Mouse (Mus musculus) lung, postnatal 14 days (tissue): ENCODE measurements at regions not wholly inside any gene's neighbourhood (a gene's known extent, or its start where the extent isn't known, plus 50 kb on each side); places are given as distances from the start of the nearest gene placed in this dataset.

Experiments
- DNase-seq: peaks from one replicate; pipeline ENCODE4 v3.0.0; 2021

- DNase-seq = no peak
Measured at GRCm38 (mm10) chr2:123267036-123267435, 502.0 kb downstream of the Sqor start.

DNA sequence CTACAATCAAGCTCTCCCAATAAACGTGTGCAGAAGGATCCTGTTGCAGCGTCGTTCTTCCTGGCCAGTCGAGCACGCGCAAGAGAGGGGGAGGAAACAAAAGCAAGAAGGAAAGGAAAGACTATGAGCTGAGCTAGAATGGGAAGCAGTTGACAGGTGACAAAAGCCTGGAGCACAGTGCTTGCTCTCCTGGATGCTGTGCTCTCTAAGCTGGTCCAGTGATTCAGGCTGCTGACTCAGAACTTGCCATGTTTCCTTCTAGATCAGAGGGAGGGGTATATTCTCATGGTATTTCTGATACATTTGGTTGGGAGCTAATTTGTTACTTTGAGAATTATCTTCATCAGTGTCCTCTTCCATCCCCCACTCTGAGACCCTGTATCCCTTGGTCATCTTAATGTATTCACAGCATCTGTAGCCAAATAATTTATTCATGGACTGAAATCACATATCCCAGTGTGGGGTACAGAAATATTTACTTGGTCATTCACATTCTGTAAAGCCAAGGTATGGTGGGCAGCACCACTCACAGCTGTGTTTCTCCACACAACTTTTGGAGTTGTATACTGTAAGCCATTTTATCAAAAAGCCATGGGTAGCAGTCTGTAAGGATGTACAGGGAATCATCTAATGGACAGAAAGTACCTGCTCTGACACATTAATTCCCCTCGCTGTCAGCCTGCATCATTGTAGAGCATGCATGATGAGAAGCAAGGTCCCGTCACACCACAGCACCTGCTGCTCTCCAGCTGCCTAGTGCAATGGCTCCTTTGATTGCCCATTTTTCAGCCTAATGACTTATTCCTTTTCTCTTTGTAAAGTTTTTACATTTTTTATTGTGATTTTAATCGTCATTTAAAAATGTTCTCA is 510.1 kb downstream of the Sqor start:
- DNase-seq = no peak

DNA sequence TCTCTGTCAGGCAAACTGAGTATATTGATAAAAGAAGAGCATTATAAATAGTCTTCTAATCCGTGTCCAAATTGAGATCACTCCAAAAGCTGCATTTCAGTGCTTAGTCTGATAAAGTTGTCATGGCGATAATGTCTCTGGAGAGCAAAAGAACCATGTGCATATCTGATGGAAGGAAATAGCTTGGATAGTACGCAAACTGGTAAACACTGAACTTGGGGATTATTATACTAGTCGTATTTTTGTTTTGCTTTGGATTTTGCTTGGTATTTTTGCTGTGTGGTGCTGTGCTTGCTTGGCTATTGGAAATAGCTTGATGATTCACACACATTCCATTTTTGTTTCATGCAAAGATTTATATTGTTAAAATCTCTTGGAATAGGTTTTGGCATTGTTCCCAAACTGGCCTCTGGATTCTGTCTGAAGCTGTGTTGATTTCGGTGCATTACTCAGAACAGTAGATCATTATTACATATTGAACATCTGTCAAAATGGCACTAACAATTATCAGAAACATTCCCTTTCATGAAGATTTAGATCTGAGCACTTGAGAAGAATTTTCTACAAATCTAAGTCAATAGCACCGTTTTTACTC is 510.8 kb downstream of the Sqor start:
- DNase-seq = no peak

DNA sequence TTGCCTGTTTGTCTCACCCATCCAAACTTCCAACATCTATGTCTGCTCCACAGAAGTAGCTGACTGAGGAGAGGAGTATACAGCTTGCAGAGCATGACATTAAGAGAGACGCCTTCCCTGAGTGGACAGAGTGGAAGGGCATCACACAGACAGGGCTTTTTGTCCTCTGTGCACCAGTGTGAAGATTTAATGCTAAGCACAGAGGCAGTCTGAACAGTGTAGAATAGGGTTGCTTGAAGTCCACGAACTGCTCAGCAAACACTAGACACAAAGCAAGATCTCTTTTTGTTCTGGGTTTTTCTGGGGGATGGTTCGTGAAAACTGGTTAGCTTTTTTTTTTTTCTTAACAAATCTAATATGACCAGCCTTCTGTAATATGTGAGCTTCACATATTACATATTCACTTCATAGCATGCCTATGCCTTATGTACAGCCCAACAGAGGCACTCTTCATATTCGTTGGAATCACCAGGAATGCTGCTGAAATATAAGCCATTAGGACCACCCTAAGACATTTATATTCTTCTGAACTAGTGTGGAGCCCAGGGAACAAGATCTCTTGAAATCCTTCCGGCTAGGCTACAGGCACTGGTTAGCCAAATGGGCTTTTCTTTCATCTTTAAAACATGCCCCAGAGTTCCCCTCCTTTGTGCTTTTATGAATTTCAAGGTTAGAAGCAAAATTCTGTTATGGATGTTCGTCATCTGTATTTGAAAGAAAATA is 546.7 kb downstream of the Sqor start:
- no peak for DNase-seq

GRCm38 (mm10) chr2:123312277-123312617 is 547.2 kb downstream of the Sqor start:
- DNase-seq = peak; percentile 75

GRCm38 (mm10) chr2:123320448-123321097 is 555.5 kb downstream of the Sqor start:
- no peak for DNase-seq

DNA sequence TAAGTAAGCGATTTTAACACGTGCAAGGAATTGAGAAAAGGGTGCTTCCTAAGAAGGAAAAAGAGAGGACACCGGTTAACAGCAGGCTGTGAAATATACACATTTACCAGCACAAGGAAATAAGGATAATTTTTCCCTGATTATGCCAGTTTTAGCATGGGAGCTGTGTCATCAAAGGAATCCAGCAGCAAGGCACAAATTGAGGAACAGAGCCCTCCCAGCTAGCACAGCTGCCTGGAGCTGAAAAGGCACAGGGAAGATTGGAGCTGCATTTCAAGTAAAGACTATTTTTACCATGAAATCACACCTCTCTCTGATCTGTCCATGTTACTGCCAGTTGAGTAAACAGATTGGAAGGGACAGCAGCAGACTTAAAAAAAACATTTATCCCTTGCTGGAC is 558.7 kb downstream of the Sqor start:
- DNase-seq = no peak

DNA sequence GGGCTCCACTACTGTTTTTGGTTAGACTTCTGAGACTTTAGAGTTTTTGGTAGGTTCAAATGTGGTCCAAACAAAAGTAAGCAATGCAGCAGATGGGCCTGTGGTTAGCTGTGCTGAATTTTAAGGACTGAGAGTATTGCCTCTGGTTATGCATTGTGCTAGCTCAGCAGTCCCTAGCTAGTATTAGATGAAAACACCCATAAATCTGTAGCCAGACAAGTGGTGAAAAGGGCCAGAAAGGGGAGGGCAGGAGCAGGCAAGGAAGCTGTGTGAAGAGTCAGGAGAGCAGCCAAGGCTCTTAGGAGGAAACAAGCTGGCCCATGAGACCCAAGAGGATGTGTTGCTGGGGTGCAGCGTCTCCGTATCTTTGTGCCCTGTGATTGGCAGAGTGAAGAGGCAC is 559.9 kb downstream of the Sqor start:
- DNase-seq = no peak

DNA sequence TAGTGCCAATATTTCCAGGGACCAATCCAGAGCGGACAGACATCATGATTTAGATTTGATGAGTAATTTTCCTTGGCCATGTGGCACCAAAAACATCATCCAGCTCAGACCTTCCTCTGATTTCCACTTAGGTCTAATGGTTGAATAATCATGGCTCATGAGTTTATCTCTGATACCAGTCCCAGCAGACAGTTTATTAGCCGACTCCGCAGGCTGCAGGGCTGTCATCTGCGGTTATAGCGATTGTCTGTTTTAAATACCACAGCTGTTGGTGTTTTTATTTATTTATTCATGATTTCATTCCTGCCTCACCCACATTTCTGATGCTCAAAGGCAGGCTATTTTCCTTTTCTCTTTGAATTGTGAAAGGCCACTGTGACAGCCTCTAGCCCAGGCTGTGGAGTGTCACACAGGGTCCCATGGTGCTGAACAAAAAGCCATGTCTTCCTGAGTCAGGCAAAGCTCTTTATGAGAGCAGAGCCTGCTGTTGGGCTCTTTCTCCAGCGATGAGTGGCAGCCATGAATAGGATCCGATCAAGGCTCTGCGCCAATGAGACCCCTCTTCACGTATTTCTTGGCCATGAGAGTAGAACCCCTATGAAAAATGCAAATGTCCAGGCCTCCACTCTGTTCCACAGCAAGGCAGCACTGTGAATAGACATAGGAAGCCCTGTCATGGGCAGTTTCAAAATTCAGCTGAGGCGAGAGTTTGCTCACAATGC is 584.7 kb downstream of the Sqor start:
- no peak for DNase-seq

DNA sequence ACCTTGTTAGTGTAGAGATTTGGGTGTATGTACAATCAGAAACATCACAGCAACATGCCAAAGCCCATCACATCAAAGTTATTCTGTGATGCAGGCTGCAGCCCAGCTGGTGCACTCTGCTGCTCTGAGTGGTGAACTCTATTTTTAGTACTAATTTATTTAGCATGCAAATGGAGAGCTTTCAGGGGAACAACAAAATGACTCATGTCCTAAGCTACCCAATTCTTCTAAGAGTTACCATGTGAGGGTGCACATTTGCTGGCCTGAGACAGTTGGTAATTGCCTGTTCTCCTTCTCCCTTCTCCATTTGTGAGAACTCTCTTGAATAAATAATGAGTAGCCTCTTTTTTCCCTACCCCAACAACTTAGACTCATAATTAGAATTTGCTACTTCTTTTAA is 599.2 kb downstream of the Sqor start:
- DNase-seq = no peak

GRCm38 (mm10) chr2:123366571-123366970 is 601.5 kb downstream of the Sqor start:
- DNase-seq = no peak

DNA sequence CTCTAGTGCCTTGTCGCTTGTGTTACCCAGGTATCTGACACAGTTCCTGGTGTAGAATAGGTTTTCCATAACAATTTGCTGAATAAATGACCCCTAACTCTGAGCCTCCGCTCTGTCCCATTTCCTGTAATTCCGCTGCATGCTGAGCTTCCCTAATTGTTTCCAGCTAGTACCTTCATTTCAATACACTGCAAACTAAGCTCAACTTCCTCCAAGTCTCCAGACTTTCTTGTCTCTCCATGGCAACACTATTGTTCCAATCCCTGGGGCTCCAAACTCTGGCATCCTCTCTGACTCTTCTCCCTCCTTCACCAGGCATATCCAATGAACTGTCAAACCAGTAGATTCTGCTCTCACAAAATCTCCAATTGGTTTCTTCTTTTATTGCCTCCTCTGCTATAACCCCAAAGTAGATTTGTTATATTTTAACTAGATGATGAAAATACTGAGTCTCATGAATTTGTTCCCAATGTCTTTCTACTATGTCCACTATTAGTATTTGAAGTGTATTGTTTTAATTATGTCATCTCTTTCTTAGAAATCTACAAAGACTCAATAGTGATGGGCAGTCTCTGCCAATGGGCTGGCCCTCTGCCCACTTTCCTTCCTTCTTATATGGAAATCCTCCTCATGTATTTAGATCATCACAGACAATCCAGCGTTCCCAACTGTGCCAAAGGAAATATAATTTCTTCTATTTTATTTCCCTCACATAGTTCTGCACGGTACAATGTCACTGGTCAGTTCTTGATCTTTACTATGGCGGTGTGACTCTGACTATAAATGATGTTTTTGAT is 620.8 kb downstream of the Sqor start:
- peak; percentile 4 for DNase-seq

- DNase-seq = no peak
Measured at GRCm38 (mm10) chr2:123386773-123387604, 622.0 kb downstream of the Sqor start.

DNA sequence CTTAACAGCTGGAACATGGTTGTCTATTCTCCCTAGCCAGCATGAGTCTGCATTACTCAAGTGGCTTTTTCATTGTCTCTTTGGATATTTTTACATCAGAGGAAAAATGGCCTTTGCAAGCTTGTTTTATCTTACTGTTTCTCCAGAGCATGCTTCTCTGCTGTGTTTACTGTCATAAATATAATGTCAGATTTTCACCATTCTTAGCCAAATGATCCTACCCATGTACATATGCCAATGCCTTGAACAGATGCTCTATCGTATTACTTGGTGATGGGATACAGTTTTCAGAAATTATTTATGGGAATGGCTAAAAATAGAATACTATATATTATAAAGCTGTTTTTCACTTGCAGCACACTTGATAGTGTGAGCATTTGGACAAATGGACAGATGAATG is 625.9 kb downstream of the Sqor start:
- DNase-seq = no peak

DNA sequence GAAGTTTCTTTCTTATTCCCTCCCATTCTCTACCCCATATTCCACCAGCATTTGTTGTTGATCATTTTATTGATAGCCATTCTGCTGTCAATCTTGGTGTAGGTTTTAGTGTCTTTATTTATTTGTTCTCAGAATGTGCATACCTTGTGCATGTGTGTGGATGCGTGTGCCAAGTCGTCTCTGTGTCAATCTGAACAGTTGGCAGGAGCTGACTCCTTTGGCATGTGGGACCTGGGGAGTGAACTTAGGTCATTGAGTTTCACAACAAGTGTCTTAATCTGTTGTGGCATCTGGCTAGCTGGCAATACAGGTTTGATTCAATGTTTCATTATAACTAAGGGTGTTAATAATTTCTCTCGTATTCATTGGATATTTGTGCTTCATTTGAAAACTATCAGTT is 629.3 kb downstream of the Sqor start:
- DNase-seq = no peak

- DNase-seq = no peak
Measured at GRCm38 (mm10) chr2:123397551-123397950, 632.5 kb downstream of the Sqor start.

- DNase-seq = no peak
Measured at GRCm38 (mm10) chr2:123401064-123401463, 636.0 kb downstream of the Sqor start.

DNA sequence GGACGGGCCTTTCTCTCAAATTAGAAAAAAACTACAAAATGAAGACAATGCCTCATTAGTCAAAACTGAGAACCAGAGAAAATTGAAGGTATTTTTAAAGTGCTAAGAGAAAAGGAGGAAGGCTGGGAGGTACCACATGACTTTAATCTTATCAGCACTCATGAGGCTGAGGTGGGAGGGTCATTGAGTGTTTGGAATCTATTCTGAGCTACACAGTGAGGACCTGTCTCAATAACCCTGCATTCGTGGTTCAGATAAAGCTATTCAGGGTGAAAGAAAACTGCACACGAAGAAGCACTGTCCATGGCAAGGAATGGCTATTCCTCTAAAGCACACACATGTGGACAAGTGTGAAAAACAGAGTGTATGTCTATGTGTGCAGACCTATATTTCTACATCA is 644.0 kb downstream of the Sqor start:
- no peak for DNase-seq

- DNase-seq = no peak
Measured at GRCm38 (mm10) chr2:123458034-123458677, 631.6 kb upstream of the Sema6d start.

DNA sequence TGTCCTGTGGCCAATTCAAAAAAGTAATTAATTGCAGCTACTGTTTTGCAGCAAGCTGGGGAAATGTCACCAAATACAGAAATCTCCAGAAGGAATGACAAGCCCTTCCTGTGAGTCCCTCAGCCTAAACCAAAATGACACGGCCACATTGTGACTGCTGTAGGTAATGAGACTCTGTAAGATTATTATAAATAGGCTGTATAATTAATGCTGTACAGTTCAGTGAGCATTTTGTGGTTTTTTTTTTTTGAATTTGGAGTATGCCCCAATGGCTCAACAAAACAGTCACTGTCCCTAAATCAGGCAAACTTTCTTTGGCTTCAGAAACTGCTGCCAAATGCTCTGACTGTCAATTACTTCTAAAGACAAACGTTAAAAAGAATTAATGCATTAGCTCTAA is 615.9 kb upstream of the Sema6d start:
- DNase-seq = no peak

DNA sequence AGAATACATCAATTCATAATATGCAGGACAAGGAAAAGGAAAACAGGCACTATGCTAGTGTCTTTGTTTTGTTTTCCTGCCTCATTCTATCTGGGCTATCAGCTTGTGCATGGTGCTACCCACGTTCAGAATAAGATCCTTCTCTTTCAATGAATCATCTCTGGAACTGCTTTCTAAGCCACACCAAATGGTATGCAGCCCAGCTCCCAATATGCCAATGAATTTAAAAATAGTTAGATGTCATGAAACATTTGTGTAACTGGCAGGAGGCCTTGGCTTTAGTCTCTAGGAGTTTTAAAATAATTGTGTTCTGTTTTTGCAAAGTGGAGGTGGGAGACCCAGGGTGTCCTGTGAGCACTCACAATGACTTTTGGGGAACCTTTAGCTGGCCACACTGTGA is 603.1 kb upstream of the Sema6d start:
- DNase-seq = no peak
